Mouse (Mus musculus) hindlimb bud, embryonic 11.5 days (tissue): ENCODE results near the gene Stk10.

ENCODE experiments used
- DNase-seq: peaks from one replicate; pipeline ENCODE4 v3.0.0-alpha.2; 2012; ENCODE audit warnings: low read depth, low spot score; ENCODE audit errors: extremely low spot score

Gene Stk10

DNA sequence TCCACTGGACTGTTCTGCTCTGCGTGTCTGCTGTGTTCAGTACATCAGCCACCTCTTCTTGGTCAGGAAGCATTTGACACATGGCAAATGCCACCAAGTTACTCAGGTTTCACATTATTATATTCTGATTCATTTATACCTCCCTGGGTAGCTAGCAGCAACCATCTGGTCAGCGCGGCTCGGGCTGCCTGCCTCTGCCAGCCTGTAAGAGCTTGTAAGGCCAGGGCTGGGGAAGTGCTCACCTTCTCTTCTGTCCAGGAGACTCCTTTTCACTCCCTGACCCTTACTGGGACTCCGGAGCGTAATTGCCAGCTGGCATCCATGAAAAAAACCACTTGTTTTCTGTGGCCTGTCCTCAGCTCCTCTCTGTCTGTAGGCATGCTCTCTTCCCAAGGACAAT, 16.1 kb downstream of the Stk10 start:
- no peak for DNase-seq

DNA sequence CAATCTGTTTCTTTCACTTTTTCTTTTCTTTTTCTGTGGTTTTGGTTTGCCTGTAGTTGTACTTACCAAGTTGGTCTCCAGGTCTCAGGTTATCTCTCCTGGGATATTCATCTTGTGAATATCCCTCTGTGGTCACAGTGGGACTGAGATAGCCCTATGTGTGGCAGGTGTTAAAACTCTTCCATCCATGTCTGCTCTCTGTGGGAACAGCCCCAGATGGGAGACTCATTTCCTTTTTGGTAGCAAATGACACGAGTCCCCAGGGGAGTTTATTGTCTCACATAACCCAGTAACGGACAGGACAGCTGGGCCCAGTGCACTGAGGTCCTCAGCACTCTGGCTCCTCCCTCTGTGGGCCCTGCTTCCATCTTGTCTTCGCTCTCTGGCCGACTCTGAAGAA, 17.0 kb downstream of the Stk10 start:
- no peak for DNase-seq

DNA sequence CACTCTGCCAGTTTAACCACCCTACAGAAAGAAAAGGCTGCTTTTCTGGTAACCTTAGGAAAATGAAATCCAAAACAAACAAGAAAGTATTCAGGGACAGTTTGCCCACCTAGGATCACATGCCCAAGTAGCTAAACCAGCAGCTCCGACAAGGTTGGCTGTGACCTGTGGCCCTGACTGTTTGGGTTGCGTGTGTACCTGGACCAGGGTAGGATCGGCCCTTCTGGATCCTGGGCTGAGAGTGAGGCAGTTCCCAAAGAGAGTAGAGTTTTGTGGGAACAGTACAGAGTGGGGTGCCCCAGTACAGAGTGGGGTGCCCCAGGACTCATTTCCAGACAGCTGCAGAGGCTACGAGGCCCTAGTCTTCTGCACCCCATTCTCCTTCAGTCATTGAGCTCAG, 18.0 kb downstream of the Stk10 start:
- no peak for DNase-seq

DNA sequence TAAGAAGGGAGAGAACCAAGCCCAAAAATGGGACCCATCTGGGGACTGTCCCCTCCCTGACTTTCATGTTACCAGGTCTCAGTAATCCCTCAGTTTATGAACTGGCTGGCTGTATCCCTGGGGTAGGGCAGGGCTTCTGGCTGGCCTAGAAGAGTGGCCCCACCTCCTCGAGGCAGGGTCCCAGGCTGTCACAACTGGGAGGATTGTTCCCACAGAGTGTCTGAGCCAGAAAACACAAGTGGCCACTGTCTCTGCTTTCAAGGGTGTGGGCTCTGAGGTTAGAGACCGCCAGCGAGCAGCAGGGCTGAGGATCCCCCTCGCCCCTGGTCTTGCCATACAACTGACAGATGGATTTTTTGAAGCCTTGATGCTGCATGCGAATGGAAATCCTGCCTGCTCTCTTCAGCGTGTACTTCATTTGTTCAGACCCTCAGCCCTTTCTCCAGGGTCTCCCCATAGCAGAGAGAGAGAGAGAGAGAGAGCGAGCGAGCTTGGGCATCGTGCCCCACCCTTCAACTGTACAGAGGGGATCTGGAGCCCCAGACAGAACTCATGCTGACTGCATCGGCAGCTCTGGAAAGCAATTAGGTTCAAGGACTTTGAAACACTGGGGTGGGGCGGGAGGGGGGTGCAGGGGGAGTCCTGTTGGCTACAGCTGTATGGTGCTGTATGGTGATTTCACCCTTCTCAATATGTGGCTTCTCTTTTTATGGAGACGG, 18.6 kb downstream of the Stk10 start:
- no peak for DNase-seq

DNA sequence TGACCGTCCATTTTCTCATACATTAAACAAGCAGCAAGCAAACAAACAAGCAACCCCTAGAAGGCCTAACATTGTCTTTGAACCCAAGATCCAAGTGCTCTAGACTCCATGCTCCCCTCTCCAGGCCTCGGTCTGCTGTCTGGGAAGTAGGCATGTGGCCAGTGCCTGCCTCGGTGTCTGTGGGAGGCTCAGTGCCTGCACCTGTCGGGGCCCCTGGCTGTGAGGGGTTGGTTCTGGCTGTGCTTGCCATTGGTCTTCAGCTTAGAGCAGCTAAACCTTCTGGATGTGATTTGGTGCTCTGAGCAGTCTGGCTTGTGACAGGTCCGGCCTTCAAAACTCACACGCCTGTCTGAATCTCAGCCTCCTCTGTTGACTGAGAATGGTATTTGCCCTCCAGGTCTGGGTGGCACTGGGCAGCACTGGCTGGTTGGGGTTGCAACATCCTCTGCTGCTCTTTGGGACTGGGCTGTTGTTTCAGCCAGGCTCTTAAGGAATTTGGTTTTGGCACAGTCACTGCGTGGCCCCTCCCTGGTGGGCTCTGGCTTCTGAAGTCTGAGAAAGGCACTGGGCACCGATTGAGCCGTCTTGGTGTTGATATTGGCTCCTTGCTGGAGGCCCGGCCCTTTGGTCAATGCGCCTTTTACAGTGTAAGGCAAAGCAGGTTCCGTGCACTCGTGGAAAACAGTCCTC, 19.4 kb downstream of the Stk10 start:
- DNase-seq = no peak

DNA sequence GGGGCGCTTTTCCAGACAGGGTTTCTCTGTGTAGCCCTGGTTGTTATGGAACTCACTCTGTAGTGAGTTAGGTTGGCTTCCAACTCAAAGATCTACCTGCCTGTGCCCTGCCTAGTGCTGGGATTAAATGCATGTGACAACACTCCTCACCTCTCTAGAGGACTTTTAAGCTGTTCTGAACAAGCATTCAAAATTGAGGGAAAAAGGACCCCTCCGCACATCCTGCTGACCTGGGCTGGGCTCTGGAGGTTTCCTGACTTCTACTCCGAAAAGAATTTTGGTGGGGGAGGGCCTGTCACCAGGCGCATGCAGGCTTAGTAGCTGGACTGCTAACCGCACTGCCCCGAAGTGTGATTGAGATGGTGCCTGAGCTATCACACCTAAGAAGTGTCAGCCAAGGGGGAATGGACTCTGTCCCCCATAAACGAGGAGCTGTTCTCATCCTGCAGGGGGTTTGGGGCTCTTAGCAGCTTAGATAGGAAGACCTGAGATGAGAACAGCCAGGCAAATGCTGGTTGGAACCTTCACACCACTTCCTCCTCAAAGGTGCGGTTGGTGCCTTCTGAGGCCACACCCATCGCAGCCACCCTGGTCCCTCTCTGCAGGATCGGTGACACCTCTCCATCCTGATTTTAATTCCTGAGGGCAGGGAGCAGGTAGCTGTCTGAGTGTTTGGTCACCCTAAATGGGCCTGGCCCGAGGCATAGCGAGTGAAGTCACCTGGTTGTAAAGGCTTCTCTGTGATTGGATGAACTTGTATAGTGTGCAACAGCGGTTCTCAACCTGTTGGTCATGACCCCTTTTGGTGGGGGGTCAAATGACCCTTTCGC, 20.4 kb downstream of the Stk10 start:
- no peak for DNase-seq

DNA sequence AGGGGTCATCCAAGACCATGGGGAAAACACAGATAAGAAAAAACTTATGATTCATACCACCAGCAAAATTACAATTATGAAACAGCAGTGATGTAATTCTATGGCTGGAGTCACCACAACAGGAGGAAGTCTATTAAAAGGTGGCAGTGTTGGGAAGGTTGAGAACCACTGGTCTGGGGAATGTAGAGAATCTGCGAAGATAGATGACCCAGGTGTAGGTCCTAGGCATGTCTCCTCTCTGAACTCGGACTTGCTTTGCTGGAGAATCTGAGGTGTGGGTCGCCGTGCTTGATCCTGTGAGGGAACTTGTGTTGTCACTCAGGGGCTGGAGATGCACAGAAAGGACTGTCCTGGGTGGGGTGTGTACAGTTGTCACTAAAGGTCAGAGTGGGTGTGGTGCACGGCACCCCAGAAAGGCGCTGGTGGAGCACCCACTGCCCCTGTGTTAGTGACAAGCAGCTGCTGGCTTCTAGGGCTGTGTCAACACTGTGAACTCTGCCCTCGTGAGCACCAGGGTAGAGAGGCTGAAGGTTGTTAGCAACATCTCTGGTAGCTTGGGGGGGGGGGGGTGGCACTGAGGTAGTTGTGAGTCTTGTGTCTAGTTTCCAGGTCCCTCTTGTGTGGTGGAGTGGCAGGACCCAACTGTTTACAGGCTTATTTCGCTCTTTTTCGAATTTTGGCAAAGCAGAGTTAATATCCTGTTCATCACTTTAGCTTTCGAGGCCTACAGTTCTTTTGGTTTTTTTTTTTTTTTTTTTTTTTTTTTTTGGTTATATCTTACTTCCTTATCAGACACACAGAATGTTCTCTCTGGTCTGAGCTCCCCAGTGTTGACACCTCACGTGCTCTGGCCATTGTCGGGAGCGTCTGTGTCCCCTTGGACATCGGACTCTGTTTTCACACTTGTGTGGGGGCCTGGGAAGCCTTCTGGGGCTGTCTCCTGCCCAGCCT, 21.3 kb downstream of the Stk10 start:
- DNase-seq = no peak

DNA sequence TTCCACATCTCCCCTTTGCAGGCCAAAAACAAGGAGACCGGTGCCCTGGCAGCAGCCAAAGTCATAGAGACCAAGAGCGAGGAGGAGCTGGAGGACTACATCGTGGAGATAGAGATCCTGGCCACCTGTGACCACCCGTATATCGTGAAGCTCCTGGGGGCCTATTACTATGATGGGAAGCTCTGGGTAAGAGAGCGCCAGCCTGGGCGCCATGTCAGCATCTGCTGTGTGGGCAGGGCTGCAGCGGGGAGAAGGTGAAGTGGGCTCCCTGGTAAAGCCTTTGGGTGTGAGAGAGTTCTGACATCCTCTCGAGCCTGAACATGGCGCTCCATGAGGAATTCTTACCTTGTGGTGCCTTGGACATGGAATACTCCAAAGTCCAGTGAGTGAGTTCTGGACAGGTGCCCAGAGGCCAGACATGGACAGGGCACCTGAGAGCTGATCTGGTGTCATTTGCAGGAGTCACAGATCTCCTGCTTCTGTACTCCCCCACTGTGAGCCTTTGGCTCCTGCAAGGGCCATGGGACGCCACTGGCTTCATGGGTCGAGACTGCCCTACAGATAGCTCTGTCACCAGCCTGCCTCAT, 22.1 kb downstream of the Stk10 start:
- no peak for DNase-seq

DNA sequence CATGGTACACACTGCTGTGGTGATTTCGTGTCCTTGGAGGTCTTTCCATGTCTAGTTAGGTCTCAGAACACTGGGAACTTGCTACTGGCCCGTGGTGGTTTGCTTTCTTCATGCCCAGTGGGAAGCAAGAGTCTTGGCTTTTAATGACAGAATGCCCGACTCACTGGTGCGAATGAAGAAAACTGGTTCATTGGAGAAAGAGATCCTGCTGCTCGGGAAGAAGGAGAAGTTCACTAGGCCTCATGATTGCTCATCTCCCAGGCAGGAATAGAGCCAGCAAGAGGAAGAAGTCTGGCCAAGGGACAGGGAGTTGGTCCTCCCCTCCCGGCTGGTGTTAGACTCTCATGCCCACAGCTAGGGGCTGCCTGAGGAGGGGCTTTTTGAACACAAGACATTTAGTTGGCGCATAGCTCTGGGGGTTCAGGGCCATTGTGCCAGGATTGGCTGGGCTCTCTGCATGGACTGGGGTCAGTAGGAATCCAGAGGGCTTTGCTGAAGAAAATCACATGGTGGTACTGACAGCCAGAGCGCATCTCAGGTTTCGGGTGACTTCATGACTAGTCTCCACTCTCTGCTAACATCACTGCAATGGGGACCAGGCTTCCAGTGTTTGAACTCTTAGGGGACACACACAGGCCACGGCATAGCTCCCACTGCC, 23.4 kb downstream of the Stk10 start:
- DNase-seq = no peak

DNA sequence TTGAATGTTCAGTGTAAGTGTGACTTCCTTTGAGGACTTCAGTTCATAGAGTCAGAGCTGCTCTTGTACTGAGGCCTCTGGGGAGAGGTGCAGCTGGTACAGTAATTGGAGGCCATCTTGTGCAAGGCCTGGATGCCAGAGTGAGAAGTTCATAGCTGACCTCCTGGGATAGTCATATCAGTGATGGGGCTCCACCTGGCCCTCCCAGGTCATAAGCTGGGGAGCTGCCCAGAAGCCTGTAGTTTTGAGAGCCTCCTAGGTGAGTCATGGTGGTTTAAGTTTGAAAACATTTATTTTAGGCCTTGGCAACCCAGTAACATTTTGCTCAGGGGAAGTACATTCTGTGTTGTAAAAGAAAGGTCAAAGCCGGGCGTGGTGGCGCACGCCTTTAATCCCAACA, 24.9 kb downstream of the Stk10 start:
- no peak for DNase-seq

DNA sequence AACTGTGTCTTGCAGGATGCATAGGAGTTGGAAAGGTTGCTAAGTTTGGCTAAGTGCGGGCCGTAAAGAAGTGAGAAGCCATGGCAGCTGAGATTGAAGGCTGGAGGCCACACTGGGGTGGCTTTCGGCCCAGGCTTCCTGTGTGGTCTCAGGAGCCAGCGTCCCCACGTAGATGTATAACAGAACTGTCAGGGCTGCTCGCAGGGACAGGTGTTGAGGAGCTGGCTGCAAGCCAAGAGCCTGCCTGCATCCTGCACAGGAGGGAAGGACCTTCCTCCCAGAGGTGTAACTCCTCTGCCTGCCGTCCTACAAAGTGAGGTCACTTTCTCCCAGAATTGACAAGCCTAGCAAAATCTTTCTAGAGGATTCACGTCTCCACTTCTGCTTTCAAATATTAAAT, 25.6 kb downstream of the Stk10 start:
- DNase-seq = no peak

DNA sequence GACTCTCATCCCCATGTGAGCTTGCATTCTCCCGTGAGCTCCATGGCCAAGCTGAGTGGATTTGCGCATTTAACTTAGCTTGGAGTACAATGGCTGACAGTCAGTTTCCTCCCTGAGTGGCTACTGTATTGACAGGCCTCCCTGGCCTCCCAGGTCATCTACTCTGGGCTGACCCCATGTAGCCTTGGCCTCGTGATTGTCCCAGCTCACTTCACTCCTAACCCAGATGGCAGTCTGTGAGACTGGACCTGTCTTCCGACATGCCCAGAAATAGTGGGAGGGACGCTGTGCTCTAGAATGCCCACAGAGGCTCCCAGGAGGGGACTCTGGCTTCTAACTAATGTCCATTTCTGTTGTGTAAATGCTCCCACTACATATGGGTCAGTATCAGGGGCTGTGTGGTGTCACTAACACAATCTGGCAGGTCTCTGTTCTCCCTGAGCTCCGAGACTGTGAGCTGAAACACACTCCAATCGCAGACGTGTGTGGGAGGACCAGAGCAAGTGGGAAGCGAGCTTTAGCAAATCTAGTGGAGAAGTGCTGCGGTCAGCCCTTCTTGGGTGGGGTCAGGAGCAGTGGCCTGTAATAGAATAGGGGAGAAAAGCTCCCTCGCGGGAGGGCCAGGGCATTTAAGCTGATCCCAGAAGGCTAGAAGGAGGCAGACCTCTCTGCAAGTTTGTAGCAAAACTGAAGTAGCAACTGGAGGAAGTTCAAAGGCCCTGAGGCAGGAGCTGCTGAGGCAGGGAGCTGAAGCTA, 27.1 kb downstream of the Stk10 start:
- DNase-seq = no peak

DNA sequence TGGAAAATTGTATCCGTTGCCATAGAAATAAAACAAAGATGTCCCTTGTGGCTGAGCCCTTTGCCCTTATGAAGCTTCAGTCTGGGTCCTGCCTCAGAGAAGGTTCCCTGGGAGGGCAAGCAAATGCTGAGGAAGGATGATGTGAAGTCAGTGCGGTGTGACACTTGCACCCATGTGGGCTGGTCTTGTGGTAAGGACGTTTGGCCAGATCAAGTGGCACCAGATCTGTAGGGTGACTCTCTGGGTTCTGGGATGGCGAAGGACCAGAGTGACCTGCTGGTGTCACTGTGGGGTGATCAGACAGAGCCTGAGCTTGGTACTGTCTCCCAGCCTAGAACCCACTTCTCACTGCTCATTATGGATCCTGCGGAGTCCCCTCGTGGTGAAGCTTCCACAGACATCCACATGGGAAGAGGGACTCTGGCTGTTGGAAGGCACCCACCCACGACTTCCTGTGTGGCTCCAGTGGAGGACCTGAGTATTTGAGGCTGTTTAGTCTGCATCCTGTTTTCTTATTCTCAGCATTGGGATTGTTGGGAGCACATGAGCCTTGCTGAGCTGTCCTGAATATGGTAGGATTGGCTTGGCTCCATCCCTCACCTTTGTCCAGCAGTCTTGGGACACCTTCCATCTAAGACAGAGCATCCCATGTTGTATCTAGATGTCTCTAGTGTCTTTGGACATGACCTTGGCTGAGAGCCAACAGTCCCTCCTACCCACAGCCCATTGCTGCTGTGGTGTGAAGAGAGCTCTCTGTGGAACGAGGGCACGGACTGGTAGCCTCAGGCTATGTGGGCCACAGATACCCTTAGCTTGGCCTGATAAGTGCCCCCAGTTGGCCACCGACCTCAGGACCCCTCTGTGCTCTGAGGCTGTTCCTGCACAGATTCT, 28.6 kb downstream of the Stk10 start:
- no peak for DNase-seq

DNA sequence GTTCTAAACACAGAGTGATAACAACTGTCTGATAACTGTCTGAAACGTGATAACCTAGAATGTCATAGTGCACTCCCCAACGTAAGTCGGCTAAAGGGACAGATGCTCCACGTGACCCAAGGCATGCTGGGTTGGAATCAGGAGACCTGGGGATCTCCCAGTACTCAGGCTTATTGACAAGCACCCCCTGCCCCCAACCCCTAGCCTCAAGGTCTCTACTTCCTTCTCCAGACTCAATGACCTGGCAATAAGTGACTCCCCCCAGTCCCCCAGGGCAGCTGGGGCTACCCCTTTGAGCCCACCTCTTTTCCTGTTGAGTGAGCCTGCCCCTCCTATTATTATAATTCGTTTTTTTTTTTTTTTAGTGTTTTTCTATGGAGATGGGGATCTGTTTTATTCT, 29.6 kb downstream of the Stk10 start:
- no peak for DNase-seq

DNA sequence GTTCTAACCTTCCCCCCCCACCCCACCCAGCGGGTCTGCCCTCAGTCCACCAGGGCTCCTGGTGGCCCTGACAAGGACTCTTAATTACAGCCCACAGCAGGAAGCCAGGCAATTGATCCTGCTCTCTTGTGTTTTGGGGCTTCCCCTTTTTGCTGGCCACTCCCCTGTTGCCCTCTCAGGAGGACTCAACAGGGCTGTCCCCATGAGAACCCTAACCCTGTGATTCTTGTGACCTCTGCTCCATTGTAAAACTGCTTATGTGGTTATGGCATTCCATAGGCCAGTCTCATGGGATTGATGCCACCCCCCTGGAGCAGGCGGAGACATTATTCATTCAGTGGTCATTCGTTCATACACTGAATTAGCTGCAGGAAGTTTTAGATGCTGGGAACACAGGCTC, 30.6 kb downstream of the Stk10 start:
- no peak for DNase-seq

DNA sequence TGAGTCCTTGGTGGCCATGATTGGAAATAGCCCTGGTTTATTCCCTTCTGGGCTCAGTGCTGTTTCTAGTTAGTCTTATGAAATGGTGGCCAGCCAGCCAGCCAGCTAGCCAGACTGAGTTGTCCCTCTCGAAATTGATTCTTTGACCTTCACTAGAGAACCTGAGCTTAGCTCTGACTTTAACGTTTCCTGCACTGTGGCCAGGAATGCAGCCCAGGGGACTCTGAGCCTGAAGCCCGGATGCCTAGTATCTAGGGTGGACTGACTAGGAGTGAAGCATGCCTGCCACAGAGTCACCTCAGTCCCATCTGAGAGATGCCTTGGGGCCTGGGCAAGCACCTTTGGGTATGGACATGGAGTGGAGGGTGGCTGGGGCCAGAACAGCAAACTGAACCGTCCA, 31.5 kb downstream of the Stk10 start:
- DNase-seq = no peak

DNA sequence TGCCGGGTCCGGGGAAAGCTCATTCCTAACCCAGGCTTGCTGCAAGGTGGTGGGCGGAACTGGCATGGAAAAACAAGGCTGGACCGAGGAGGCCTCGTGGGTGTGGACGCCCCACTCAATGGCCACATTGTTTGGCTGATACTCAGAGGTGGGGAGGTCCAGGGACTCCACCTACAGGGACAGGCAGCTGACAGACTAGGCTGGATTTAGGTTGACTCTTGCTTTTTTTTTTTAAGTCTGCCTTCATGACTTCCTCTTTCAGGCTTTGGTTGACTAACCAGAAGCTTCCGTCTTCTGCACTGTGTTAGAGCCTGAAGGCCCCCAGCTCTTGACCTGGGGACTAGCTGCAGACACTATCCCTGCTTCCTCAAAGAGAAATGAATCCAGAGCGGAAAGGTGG, 32.0 kb downstream of the Stk10 start:
- no peak for DNase-seq

DNA sequence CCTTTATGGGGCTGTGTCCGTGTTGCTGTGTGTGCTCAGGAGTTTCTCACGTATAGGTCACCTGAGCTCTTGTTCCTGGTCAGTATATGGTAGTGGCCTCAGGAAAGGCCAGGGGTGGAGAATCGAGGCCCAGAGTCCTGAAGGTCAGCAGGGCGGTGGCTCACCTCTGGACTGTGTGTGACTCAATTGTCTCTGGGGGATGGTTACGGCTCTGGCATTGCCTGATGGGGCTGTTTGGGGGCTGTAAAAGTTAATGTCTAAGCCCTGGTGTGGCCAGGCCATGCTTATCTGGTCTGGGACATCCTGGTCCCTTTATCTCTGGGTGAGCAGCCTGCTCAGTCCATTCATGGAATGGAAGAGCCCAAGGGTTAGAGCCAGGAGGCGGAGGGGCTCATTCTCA, 33.1 kb downstream of the Stk10 start:
- no peak for DNase-seq
